Mouse (Mus musculus): ENCODE results near the gene Fdx1l. TPM values are rescaled to one million over a fixed set of nuclear protein-coding genes. Genes with fewer than 3 reads are reported as not detected.
A peak's percentile ranks its signal among the peaks of the same experiment; 100 is the strongest.

Gene Fdx1l
- polyA plus RNA-seq, 1 experiment from 2014 or later = 70.1 TPM

GRCm38 (mm10) chr9:21095958-21096357 lies 22.5 kb upstream of the Fdx1l start:
- Histone ChIP-seq H3K27ac (no peak overlapping the region), H3K4me2 (no peak overlapping the region), H3K27me3 (replicated peaks) (no peaks in the 10 kb centered on the region), H3K4me3 (no peak overlapping the region), H3K4me1 (peaks cover 3% of the 10 kb centered on the region), H3K9ac (no peak overlapping the region; the same call in 1 of the 2 replicates), H3K36me3 (replicated peaks) (no peaks in the 10 kb centered on the region), H3K9me3 (no peaks in the 10 kb centered on the region)
- no peak for ATAC-seq (replicated peaks)
- WGBS = 55% methylated on average over 4 of the region's 4 CpGs

- no peak overlapping the region for H3K4me2 ChIP-seq
- ATAC-seq (replicated peaks) = no peak
- H3K27me3 ChIP-seq (replicated peaks) = no peaks in the 10 kb centered on the region
- H3K36me3 ChIP-seq (replicated peaks) = peaks cover 6% of the 10 kb centered on the region; the same call in 1 of the 2 replicates
- 92% methylated on average over 9 of the region's 9 CpGs for WGBS
- H3K4me3 ChIP-seq = no peak overlapping the region
- peaks cover 21% of the 10 kb centered on the region for H3K4me1 ChIP-seq
- no peak overlapping the region for H3K9ac ChIP-seq
- no peak overlapping the region for H3K27ac ChIP-seq
- no peaks in the 10 kb centered on the region for H3K9me3 ChIP-seq
These were observed 20.0 kb upstream of the Fdx1l start for GRCm38 (mm10) chr9:21093423-21093822.

GRCm38 (mm10) chr9:21091707-21092320 lies 18.4 kb upstream of the Fdx1l start, which contains the start of the genes Gm38431 and Raver1:
TSS of gene Gm38431 (minus strand) at chr9:21091997.
TSS of gene Raver1 (minus strand) at chr9:21092008.
- Histone ChIP-seq H3K9me3 (no peaks in the 10 kb centered on the region), H3K27me3 (replicated peaks) (no peaks in the 10 kb centered on the region), H3K4me2 (peak within 1 kb of the TSS; percentile 89), H3K4me1 (peaks cover 25% of the 10 kb centered on the region), H3K9ac (peak within 1 kb of the TSS; percentile 67), H3K27ac (peak within 1 kb of the TSS; percentile 95), H3K36me3 (replicated peaks) (peaks cover 18% of the 10 kb centered on the region), H3K4me3 (peak within 1 kb of the TSS; percentile 78)
- WGBS = under 1% methylated on average over 54 of the region's 54 CpGs
- peak; percentile 100 for ATAC-seq (replicated peaks)

- H3K27me3 ChIP-seq (replicated peaks) = no peaks in the 10 kb centered on the region
- H3K4me1 ChIP-seq = peaks cover 25% of the 10 kb centered on the region
- 3% methylated on average over 24 of the region's 24 CpGs for WGBS
- ATAC-seq (replicated peaks) = peak; percentile 46
- no peaks in the 10 kb centered on the region for H3K9me3 ChIP-seq
- H3K9ac ChIP-seq = peak overlapping the region; percentile 67
- H3K4me3 ChIP-seq = peak overlapping the region; percentile 78
- peaks cover 21% of the 10 kb centered on the region for H3K36me3 ChIP-seq (replicated peaks)
- peak overlapping the region; percentile 95 for H3K27ac ChIP-seq
- peak overlapping the region; percentile 89 for H3K4me2 ChIP-seq
These were observed 17.7 kb upstream of the Fdx1l start for GRCm38 (mm10) chr9:21090972-21091706.

GRCm38 (mm10) chr9:21090537-21090936 lies 17.1 kb upstream of the Fdx1l start:
- no peak for ATAC-seq (replicated peaks)
- Histone ChIP-seq H3K4me2 (peak overlapping the region; percentile 89), H3K36me3 (replicated peaks) (peaks cover 27% of the 10 kb centered on the region), H3K9ac (peak overlapping the region; percentile 67), H3K27me3 (replicated peaks) (no peaks in the 10 kb centered on the region), H3K4me3 (peak overlapping the region; percentile 78), H3K9me3 (no peaks in the 10 kb centered on the region), H3K27ac (no peak overlapping the region), H3K4me1 (peaks cover 25% of the 10 kb centered on the region)
- WGBS = 96% methylated on average over 1 of the region's 1 CpGs

GRCm38 (mm10) chr9:21083324-21083723 lies 9.9 kb upstream of the Fdx1l start:
- no peak for ATAC-seq (replicated peaks)
- Histone ChIP-seq H3K9ac (no peak overlapping the region), H3K4me3 (no peak overlapping the region), H3K27me3 (replicated peaks) (no peaks in the 10 kb centered on the region), H3K4me1 (0 out of 2 replicates have a peak, but pooled peaks cover 4% of the 10 kb centered on the region), H3K4me2 (no peak overlapping the region), H3K27ac (no peak overlapping the region), H3K9me3 (no peaks in the 10 kb centered on the region), H3K36me3 (replicated peaks) (peaks cover 66% of the 10 kb centered on the region)
- 70% methylated on average over 3 of the region's 3 CpGs for WGBS

GRCm38 (mm10) chr9:21081127-21081526 lies 7.7 kb upstream of the Fdx1l start:
- Histone ChIP-seq H3K4me1 (no peaks in the 10 kb centered on the region), H3K36me3 (replicated peaks) (peaks cover 68% of the 10 kb centered on the region), H3K27me3 (replicated peaks) (no peaks in the 10 kb centered on the region), H3K9me3 (no peaks in the 10 kb centered on the region), H3K9ac (no peak overlapping the region), H3K4me3 (no peak overlapping the region), H3K27ac (no peak overlapping the region), H3K4me2 (no peak overlapping the region)
- no peak for ATAC-seq (replicated peaks)
- WGBS = 87% methylated on average over 9 of the region's 9 CpGs

- ATAC-seq (replicated peaks) = no peak
- 91% methylated on average over 3 of the region's 3 CpGs for WGBS
- Histone ChIP-seq H3K4me3 (no peak overlapping the region), H3K9me3 (no peaks in the 10 kb centered on the region), H3K36me3 (replicated peaks) (peaks cover 39% of the 10 kb centered on the region), H3K4me2 (no peak overlapping the region), H3K27me3 (replicated peaks) (no peaks in the 10 kb centered on the region), H3K4me1 (peaks cover 22% of the 10 kb centered on the region), H3K27ac (no peak overlapping the region), H3K9ac (no peak overlapping the region)
These were observed 2.2 kb upstream of the Fdx1l start for GRCm38 (mm10) chr9:21075625-21076024.

- ATAC-seq (replicated peaks) = no peak
- WGBS = 88% methylated on average over 1 of the region's 1 CpGs
- Histone ChIP-seq H3K4me2 (no peak overlapping the region), H3K27ac (0 out of 2 replicates have a peak overlapping the region, but pooled peaks have one; percentile 65), H3K4me1 (peaks cover 22% of the 10 kb centered on the region), H3K9me3 (no peaks in the 10 kb centered on the region), H3K27me3 (replicated peaks) (no peaks in the 10 kb centered on the region), H3K4me3 (no peak overlapping the region), H3K36me3 (replicated peaks) (peaks cover 25% of the 10 kb centered on the region), H3K9ac (no peak overlapping the region)
These were observed 759 bp upstream of the Fdx1l start for GRCm38 (mm10) chr9:21074173-21074572.

GRCm38 (mm10) chr9:21072641-21073040 lies 773 bp downstream of the Fdx1l start:
- Histone ChIP-seq H3K27ac (no peak overlapping the region), H3K9ac (peak overlapping the region; percentile 73), H3K9me3 (no peaks in the 10 kb centered on the region), H3K36me3 (replicated peaks) (peaks cover 18% of the 10 kb centered on the region), H3K27me3 (replicated peaks) (no peaks in the 10 kb centered on the region), H3K4me2 (peak overlapping the region; percentile 84), H3K4me1 (peaks cover 22% of the 10 kb centered on the region), H3K4me3 (peak overlapping the region; percentile 75)
- WGBS = 22% methylated on average over 4 of the region's 4 CpGs
- peak; percentile 29 for ATAC-seq (replicated peaks)

GRCm38 (mm10) chr9:21067006-21067684 lies 6.3 kb downstream of the Fdx1l start, which contains the start of gene Zglp1:
TSS of gene Zglp1 (minus strand) at chr9:21067093.
- no peak within 1 kb of the TSS for H3K4me3 ChIP-seq
- H3K9ac ChIP-seq = no peak within 1 kb of the TSS
- no peaks in the 10 kb centered on the region for H3K9me3 ChIP-seq
- 0 out of 2 replicates have a peak, but pooled peaks have one; percentile 53 for ATAC-seq (replicated peaks)
- peaks cover 24% of the 10 kb centered on the region for H3K36me3 ChIP-seq (replicated peaks)
- H3K4me2 ChIP-seq = no peak within 1 kb of the TSS
- no peaks in the 10 kb centered on the region for H3K27me3 ChIP-seq (replicated peaks)
- WGBS = 90% methylated on average over 27 of the region's 27 CpGs
- H3K27ac ChIP-seq = no peak within 1 kb of the TSS
- peaks cover 7% of the 10 kb centered on the region for H3K4me1 ChIP-seq

GRCm38 (mm10) chr9:21062928-21063327 lies 10.5 kb downstream of the Fdx1l start:
- no peak overlapping the region for H3K4me2 ChIP-seq
- H3K9ac ChIP-seq = no peak overlapping the region
- H3K4me1 ChIP-seq = no peaks in the 10 kb centered on the region
- H3K27me3 ChIP-seq (replicated peaks) = no peaks in the 10 kb centered on the region
- no peak overlapping the region for H3K4me3 ChIP-seq
- H3K27ac ChIP-seq = no peak overlapping the region
- H3K9me3 ChIP-seq = no peaks in the 10 kb centered on the region
- WGBS = 93% methylated on average over 2 of the region's 2 CpGs
- ATAC-seq (replicated peaks) = no peak
- peaks cover 24% of the 10 kb centered on the region for H3K36me3 ChIP-seq (replicated peaks)
